Comparison of ENCODE assay signal across 13 mouse cellular contexts in genomic region chr1:194962712-194963111, GRCm38 (mm10). TPM values are rescaled to one million over a fixed set of nuclear protein-coding genes. Genes with fewer than 3 reads are reported as not detected.
A peak's percentile ranks its signal among the peaks of the same experiment; 100 is the strongest.
DNase-seq lines count a peak whose midpoint lies in the region; ATAC-seq and TF ChIP-seq lines count a peak whose summit lies in the region.
"Had no signal": no experiment of that assay in that cellular context is flagged by ENCODE, and none has a peak within 500 bp of the region (broad histone marks: within the 10 kb centered on the region; RNA-seq: fewer than 3 reads in every experiment).

No protein-coding gene starts in this region.

- ATAC-seq in forebrain, embryonic 15.5 days (replicated peaks): peak; percentile 2; the same call in 1 of the 2 replicates
- no peak for ATAC-seq in forebrain, embryonic 16.5 days
- ATAC-seq in liver, postnatal 0 days: peak; percentile 35
- ATAC-seq in liver, embryonic 11.5 days (replicated peaks; ENCODE audit: low FRiP score): no peak
- 0 out of 2 replicates have a peak, but pooled peaks have one; percentile 8 for ATAC-seq in neural tube, embryonic 13.5 days (ENCODE audit: low read depth)
- no peak for ATAC-seq in neural tube, embryonic 15.5 days (ENCODE audit: low FRiP score)

- H3K27me3 ChIP-seq in forebrain, embryonic 15.5 days: no peaks in the 10 kb centered on the region
- no peaks in the 10 kb centered on the region for H3K27me3 ChIP-seq in forebrain, embryonic 16.5 days (replicated peaks; ENCODE audit: control insufficient read depth, insufficient read depth, low read length)
- no peaks in the 10 kb centered on the region for H3K27me3 ChIP-seq in liver, postnatal 0 days (ENCODE audit: insufficient read depth, low read length)
- no peaks in the 10 kb centered on the region for H3K27me3 ChIP-seq in liver, embryonic 11.5 days (replicated peaks; ENCODE audit: control insufficient read depth, insufficient read depth, low read length)
- H3K27me3 ChIP-seq in neural tube, embryonic 13.5 days: no peaks in the 10 kb centered on the region
- H3K27me3 ChIP-seq in neural tube, embryonic 15.5 days (replicated peaks): no peaks in the 10 kb centered on the region
- H3K27me3 ChIP-seq: CH12.LX; embryonic facial prominence, embryonic 12.5 days; hindbrain, embryonic 13.5 days; limb, embryonic 12.5 days; stomach, embryonic 15.5 days had no signal

- DNase-seq in liver, postnatal 0 days: no peak
- no peak for DNase-seq in liver, embryonic 11.5 days (ENCODE audit: low spot score)
- no peak for DNase-seq in left cerebral cortex, adult 8-10 months (ENCODE audit: low spot score in 2 of 2)

- H3K4me1 ChIP-seq in forebrain, embryonic 15.5 days: no peaks in the 10 kb centered on the region
- H3K4me1 ChIP-seq in forebrain, embryonic 16.5 days (replicated peaks; ENCODE audit: control insufficient read depth, insufficient read depth, low read length): no peaks in the 10 kb centered on the region
- H3K4me1 ChIP-seq in liver, postnatal 0 days (ENCODE audit: insufficient read depth): no peaks in the 10 kb centered on the region
- H3K4me1 ChIP-seq in liver, embryonic 11.5 days (replicated peaks; ENCODE audit: control insufficient read depth, insufficient read depth, low read length): no peaks in the 10 kb centered on the region
- no peaks in the 10 kb centered on the region for H3K4me1 ChIP-seq in neural tube, embryonic 13.5 days (replicated peaks)
- no peaks in the 10 kb centered on the region for H3K4me1 ChIP-seq in neural tube, embryonic 15.5 days
- H3K4me1 ChIP-seq: embryonic facial prominence, embryonic 12.5 days; forebrain, embryonic 10.5 days; hindbrain, embryonic 13.5 days; limb, embryonic 12.5 days; stomach, embryonic 15.5 days had no signal

- H3K9me3 ChIP-seq in forebrain, embryonic 15.5 days: no peaks in the 10 kb centered on the region
- H3K9me3 ChIP-seq in forebrain, embryonic 16.5 days (ENCODE audit: control insufficient read depth, low read length): no peaks in the 10 kb centered on the region
- H3K9me3 ChIP-seq in liver, postnatal 0 days (ENCODE audit: low read length): no peaks in the 10 kb centered on the region
- no peaks in the 10 kb centered on the region for H3K9me3 ChIP-seq in liver, embryonic 11.5 days (ENCODE audit: control insufficient read depth, low read length)
- no peaks in the 10 kb centered on the region for H3K9me3 ChIP-seq in neural tube, embryonic 13.5 days
- H3K9me3 ChIP-seq in neural tube, embryonic 15.5 days (replicated peaks): no peaks in the 10 kb centered on the region
- H3K9me3 ChIP-seq: embryonic facial prominence, embryonic 12.5 days; forebrain, embryonic 10.5 days; hindbrain, embryonic 13.5 days; limb, embryonic 12.5 days; stomach, embryonic 15.5 days had no signal

- no peak overlapping the region for H3K27ac ChIP-seq in forebrain, embryonic 15.5 days (replicated peaks)
- no peak overlapping the region for H3K27ac ChIP-seq in forebrain, embryonic 16.5 days (ENCODE audit: low read length)
- no peak overlapping the region for H3K27ac ChIP-seq in liver, postnatal 0 days (ENCODE audit: low read depth)
- H3K27ac ChIP-seq in liver, embryonic 11.5 days (ENCODE audit: low read depth, low read length): no peak overlapping the region
- no peak overlapping the region for H3K27ac ChIP-seq in neural tube, embryonic 13.5 days (replicated peaks)
- H3K27ac ChIP-seq in neural tube, embryonic 15.5 days (replicated peaks): no peak overlapping the region
- H3K27ac ChIP-seq: embryonic facial prominence, embryonic 12.5 days; forebrain, embryonic 10.5 days; hindbrain, embryonic 13.5 days; limb, embryonic 12.5 days; stomach, embryonic 15.5 days had no signal

- no peak overlapping the region for H3K4me3 ChIP-seq in forebrain, embryonic 15.5 days
- no peak overlapping the region for H3K4me3 ChIP-seq in forebrain, embryonic 16.5 days (replicated peaks; ENCODE audit: low read length)
- no peak overlapping the region for H3K4me3 ChIP-seq in liver, postnatal 0 days (ENCODE audit: low read depth, low read length)
- no peak overlapping the region for H3K4me3 ChIP-seq in liver, embryonic 11.5 days (ENCODE audit: low read depth, low read length)
- H3K4me3 ChIP-seq in neural tube, embryonic 13.5 days: no peak overlapping the region
- H3K4me3 ChIP-seq in neural tube, embryonic 15.5 days (replicated peaks): no peak overlapping the region
- H3K4me3 ChIP-seq: embryonic facial prominence, embryonic 12.5 days; forebrain, embryonic 10.5 days; hindbrain, embryonic 13.5 days; limb, embryonic 12.5 days; stomach, embryonic 15.5 days had no signal

- no peak for TF ChIP-seq CTCF in liver, postnatal 0 days (IDR thresholded peaks at IDR 0.05; ENCODE audit: low read depth)

- no peak overlapping the region for H3K9ac ChIP-seq in forebrain, embryonic 15.5 days (replicated peaks)
- no peak overlapping the region for H3K9ac ChIP-seq in forebrain, embryonic 16.5 days (replicated peaks; ENCODE audit: low read depth, low read length)
- no peak overlapping the region for H3K9ac ChIP-seq in liver, postnatal 0 days (replicated peaks)
- no peak overlapping the region for H3K9ac ChIP-seq in liver, embryonic 11.5 days (ENCODE audit: low read depth, low read length)
- H3K9ac ChIP-seq in neural tube, embryonic 13.5 days: no peak overlapping the region
- H3K9ac ChIP-seq in neural tube, embryonic 15.5 days (replicated peaks): no peak overlapping the region
- H3K9ac ChIP-seq: embryonic facial prominence, embryonic 12.5 days; hindbrain, embryonic 13.5 days; limb, embryonic 12.5 days; stomach, embryonic 15.5 days had no signal

- TF ChIP-seq EP300 in liver, postnatal 0 days (IDR thresholded peaks at IDR 0.05; ENCODE audit: low read depth): 0 out of 2 replicates have a peak, but pooled peaks have one; percentile 11

- H3K4me2 ChIP-seq in forebrain, embryonic 15.5 days (replicated peaks): no peak overlapping the region
- no peak overlapping the region for H3K4me2 ChIP-seq in forebrain, embryonic 16.5 days (ENCODE audit: low read length)
- no peak overlapping the region for H3K4me2 ChIP-seq in liver, postnatal 0 days (ENCODE audit: low read depth, low read length)
- H3K4me2 ChIP-seq in liver, embryonic 11.5 days: no peak overlapping the region
- no peak overlapping the region for H3K4me2 ChIP-seq in neural tube, embryonic 13.5 days
- H3K4me2 ChIP-seq in neural tube, embryonic 15.5 days: no peak overlapping the region
- H3K4me2 ChIP-seq: embryonic facial prominence, embryonic 12.5 days; hindbrain, embryonic 13.5 days; limb, embryonic 12.5 days; stomach, embryonic 15.5 days had no signal

- no peaks in the 10 kb centered on the region for H3K36me3 ChIP-seq in forebrain, embryonic 15.5 days
- no peaks in the 10 kb centered on the region for H3K36me3 ChIP-seq in forebrain, embryonic 16.5 days (ENCODE audit: control insufficient read depth, insufficient read depth)
- no peaks in the 10 kb centered on the region for H3K36me3 ChIP-seq in liver, postnatal 0 days (replicated peaks; ENCODE audit: insufficient read depth, low read length)
- H3K36me3 ChIP-seq in liver, embryonic 11.5 days (ENCODE audit: control insufficient read depth, insufficient read depth, low read length): no peaks in the 10 kb centered on the region
- H3K36me3 ChIP-seq in neural tube, embryonic 13.5 days: no peaks in the 10 kb centered on the region
- H3K36me3 ChIP-seq in neural tube, embryonic 15.5 days: no peaks in the 10 kb centered on the region
- H3K36me3 ChIP-seq: embryonic facial prominence, embryonic 12.5 days; forebrain, embryonic 10.5 days; hindbrain, embryonic 13.5 days; limb, embryonic 12.5 days; stomach, embryonic 15.5 days had no signal

RNA-seq across cellular contexts. Expression of gene Cd34, which starts 24.1 kb away (rescaled TPM):
- polyA plus RNA-seq in forebrain, embryonic 15.5 days (2015; fragmentation: Nextera tagmentation; extraction: Ambion mirVana): 25.2 and 26.3 TPM in 2 replicates
- 25.7 and 30.5 TPM in 2 replicates for polyA plus RNA-seq in forebrain, embryonic 16.5 days (2015; fragmentation: Nextera tagmentation; extraction: Ambion mirVana)
- 6.4 and 6.5 TPM in 2 replicates for polyA plus RNA-seq in liver, postnatal 0 days (2015; fragmentation: Nextera tagmentation; extraction: Ambion mirVana)
- 35.8 and 37.1 TPM in 2 replicates for polyA plus RNA-seq in liver, embryonic 11.5 days (2014; fragmentation: Nextera tagmentation; extraction: Ambion mirVana)
- 40.9 and 44.6 TPM in 2 replicates for polyA plus RNA-seq in neural tube, embryonic 13.5 days (2015; fragmentation: Nextera tagmentation; extraction: Ambion mirVana)
- 29.4 and 39.4 TPM in 2 replicates for polyA plus RNA-seq in neural tube, embryonic 15.5 days (2015; fragmentation: Nextera tagmentation; extraction: Ambion mirVana)
- total RNA-seq in left cerebral cortex, adult 8-10 months (2022): 10 to 100 TPM; 58.3 to 75.9 (median 69.7) TPM
- total RNA-seq: CH12.LX had no signal

Comparison
In these comparisons a context has a peak if more than half of its experiments do, and no peak if none do; other contexts are left out.
1. ATAC-seq: peak in forebrain, embryonic 15.5 days (single experiment), liver, postnatal 0 days (single experiment) and neural tube, embryonic 13.5 days (single experiment); none in forebrain, embryonic 16.5 days (single experiment), liver, embryonic 11.5 days (single experiment) and neural tube, embryonic 15.5 days (single experiment).